Mouse (Mus musculus): ENCODE data around the gene Gimd1. TPM values are rescaled to one million over a fixed set of nuclear protein-coding genes. Genes with fewer than 3 reads are reported as not detected.

Gene Gimd1
- total RNA-seq (2023), result not detected

DNA sequence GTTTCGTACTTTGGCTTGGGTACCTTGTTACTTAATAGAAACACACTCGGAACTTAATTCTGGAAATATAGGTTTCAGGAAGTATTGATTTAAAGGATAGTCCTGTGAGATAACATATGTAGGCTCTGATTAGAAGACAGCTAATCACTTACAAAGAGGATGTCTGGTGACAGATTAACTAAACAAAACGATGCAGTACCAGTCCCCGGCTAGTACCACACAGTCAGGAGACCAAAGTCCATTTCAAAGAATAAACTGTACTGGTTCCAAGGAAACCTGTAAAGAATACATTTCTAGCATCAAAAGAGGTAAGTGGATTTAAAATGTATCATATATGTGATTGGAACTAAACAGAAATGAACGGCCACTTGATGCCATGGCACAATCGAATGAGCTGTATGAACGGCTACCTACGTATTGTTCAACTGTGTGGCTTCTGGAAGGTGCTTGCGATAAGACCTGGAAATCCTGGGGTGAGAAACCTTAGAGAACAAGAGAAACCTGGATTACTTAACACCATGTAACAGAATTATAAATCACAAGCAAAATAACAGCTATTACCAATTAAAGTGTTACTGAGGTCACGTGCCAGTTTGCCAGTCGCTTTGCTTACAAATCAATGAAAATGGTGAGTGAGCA lies at the start of gene Gimd1:
Gene Gimd1 (plus strand): TSS at position 220 of the 639 bp plus-strand sequence.

DNA sequence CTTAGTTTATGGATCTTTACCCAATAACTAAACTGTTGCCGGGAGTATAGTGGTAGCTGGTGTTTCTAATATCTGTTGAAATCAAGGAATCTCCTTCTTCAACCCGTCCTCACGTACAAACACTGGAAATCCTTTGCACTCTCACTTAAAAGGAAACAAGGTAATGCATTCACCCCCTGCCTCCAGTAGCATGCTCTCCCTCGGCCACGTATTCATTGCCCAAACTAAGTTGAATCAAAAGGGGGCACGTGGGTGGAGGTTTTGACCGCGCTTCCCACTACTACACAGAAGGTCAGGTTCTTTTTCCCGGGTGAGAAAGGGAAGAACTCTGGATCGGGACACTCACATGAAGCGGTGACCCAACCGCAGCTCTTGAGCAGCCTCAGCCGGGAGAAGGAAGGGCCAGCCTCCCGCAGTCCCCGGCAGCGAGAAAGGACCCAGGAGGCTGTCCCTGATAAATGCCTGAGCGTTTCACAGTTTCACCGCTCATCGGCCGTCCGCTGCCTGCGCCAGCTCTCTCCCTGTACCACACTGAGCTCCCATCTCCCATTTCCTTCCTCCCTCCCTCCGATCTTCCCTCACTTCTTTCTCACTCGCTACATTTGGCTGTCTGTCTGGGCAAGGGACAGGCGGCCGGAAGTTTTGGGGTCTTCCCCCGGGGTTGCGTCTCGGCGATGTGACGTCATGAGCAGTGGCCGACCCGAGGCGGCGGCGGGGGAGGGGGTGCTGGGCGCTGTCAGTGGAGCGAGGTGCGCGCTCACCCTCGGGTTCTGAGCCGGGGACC lies 54.0 kb downstream of the Gimd1 start, which contains the start of gene Tbck:
Gene Tbck (plus strand): TSS at position 698 of the 784 bp plus-strand sequence.

DNA sequence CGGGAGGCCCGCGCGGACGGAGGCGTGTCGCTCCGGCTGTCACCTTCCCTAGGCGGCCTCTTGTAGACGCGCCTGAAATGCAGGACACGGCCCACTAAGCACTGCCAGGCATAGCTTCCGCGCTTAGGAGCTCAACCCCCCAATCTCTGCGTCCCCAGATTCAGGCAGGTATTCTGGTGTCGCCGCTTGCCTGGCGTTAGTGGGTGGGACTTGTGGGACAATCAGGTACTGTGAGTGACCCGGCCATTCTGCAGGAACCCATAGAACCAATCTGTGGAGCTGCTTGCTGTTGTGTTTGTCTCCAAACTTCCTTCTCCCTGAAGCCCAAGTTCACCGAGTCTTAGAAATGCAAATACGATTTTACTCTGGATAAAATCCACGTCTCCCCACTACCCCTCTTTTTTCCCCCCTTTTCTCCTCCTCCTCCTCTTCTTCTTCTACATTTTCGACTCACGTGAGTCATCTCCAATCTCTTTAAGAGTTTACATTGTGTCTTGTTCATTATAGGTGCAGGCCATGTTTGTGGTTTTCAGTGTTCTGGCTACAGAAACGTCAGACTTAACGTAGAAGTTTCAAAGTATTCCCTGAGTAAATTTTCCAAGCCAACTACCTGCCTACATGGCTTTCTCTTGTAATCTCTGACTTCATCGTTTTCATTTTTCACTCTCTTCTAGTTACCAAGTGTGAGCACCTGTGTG lies 54.8 kb downstream of the Gimd1 start, which contains the start of gene Aimp1:
Gene Aimp1 (minus strand): TSS at position 140 of the 698 bp plus-strand sequence.

Other genes with a start within 250 kb of the Gimd1 start
- 10 to 100 TPM; 18.4 TPM for gene Tbck, start 54.3 kb downstream of the Gimd1 start, total RNA-seq (2023)
- 10 to 100 TPM; 22.5 to 23.4 TPM for gene Aimp1, start 54.5 kb downstream of the Gimd1 start, total RNA-seq (2023)

All from neutrophil, adult 59 days (primary cell).